Mouse (Mus musculus): ENCODE measurements around the gene Zmiz1.

Gene Zmiz1

DNA sequence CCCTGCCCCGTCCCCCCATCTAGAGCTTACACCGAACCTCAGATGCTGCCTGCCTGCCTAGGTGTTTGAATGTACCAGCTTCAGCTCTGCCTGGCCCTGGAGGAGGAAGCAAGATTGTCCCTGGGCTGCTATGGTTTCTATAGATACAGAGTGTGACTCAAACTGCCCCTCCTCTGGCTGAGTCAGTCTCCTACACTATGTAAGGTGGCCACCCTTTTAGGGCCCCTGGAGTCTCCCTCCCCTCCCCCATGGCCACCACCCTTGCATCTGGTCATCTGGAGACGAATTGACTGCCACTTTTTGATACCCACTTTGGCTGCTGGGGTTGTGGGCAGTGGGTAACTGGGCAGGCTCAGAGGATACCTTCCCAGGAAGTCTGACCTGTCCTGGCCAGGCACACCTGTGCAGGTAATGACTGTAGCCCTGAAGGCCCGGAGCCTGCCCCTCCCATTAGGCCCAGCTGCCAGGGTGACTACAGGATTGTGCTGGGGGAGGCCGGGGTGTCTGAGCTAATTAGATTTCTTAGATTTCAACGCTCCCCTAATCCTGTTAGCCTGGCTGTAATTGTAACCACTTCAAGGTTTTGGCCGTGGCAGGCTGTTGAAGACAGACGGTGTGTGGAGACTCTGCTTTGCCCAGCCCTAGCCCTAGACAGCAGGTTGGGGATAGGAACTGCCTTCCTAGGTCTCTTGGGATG lies 5.8 kb downstream of the Zmiz1 start:
- no peaks in the 10 kb centered on the region for H3K36me3 ChIP-seq (ENCODE audit: insufficient read depth, low read length)
- H3K9me3 ChIP-seq (ENCODE audit: low read length), result no peaks in the 10 kb centered on the region
- TF ChIP-seq NANOG (IDR thresholded peaks at IDR 0.05; ENCODE audit: borderline replicate concordance, low read length) (no peak), POU5F1 (IDR thresholded peaks at IDR 0.05; ENCODE audit: borderline replicate concordance, low read length) (no peak), CTCF (conservative IDR thresholded peaks at IDR 0.05; ENCODE audit: low read length) (no peak)
- peaks cover 20% of the 10 kb centered on the region for H3K4me1 ChIP-seq (replicated peaks; ENCODE audit: low read depth, low read length)
- peaks cover 85% of the 10 kb centered on the region for H3K27me3 ChIP-seq (ENCODE audit: insufficient read depth, low read length)
- no peak overlapping the region for H3K4me3 ChIP-seq (replicated peaks; ENCODE audit: low read length)

DNA sequence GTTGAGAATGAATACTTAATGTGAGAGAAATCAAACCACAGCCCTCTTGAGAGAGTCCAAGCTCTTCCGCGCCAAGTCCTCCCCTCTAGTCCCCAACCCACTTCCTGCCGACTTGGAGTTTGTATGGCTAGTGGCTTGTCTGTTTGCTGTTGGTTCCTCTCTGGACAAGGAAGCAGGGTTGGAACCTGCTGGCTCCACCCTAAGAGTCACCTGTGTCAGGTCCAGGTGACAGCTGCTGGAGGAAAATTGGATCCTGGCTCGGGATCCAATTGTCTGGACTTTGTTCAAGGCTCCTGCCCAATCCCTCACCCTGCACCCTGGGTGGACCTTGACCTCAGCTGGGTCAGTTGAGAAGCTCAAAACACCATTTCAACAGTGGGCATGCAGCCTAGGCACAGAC lies 7.4 kb downstream of the Zmiz1 start:
- Histone ChIP-seq H3K9me3 (ENCODE audit: low read length) (no peaks in the 10 kb centered on the region), H3K4me1 (replicated peaks; ENCODE audit: low read depth, low read length) (peaks cover 11% of the 10 kb centered on the region), H3K36me3 (ENCODE audit: insufficient read depth, low read length) (no peaks in the 10 kb centered on the region), H3K4me3 (replicated peaks; ENCODE audit: low read length) (no peak overlapping the region), H3K27me3 (ENCODE audit: insufficient read depth, low read length) (peaks cover 81% of the 10 kb centered on the region)
- TF ChIP-seq CTCF (conservative IDR thresholded peaks at IDR 0.05; ENCODE audit: low read length) (no peak), NANOG (IDR thresholded peaks at IDR 0.05; ENCODE audit: borderline replicate concordance, low read length) (no peak), POU5F1 (IDR thresholded peaks at IDR 0.05; ENCODE audit: borderline replicate concordance, low read length) (no peak)

DNA sequence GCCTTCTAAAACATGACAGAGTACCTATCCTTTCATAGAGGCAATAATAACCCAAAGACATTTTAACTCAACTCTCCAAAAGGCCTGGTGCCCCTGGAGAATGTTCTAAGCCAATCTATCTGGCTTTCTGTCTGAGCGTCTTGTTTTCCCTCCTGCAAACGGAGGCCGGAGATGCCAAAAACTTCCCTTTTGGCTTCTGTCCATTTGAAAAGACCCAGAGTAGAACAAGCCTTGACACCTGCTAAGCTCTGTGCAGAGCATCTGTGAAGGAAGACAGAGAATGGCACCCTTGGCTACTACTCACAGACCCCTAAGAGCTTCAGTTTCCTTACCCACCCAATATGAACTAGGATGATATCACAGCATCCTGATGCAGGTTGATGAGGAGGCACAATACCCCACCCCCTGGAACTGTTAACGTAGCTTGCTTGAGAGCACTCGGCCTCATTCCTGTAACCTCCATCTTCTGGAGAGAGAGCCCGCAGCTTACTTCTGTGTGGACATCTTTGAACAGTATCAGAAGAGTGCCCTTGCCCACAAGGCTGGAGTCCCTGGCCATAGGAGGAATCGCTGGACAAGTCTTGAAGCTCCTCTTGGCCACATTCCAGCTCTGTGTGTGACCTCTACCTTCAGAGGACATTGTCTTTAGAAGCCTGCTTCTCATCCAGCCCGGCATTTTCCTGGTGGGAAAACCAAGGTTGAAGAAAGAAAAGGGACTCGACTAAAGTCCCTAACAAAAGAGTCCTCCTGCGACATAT lies 9.1 kb downstream of the Zmiz1 start:
- H3K36me3 ChIP-seq (ENCODE audit: insufficient read depth, low read length), result no peaks in the 10 kb centered on the region
- no peak for TF ChIP-seq POU5F1 (IDR thresholded peaks at IDR 0.05; ENCODE audit: borderline replicate concordance, low read length)
- TF ChIP-seq NANOG (IDR thresholded peaks at IDR 0.05; ENCODE audit: borderline replicate concordance, low read length), result no peak
- TF ChIP-seq CTCF (conservative IDR thresholded peaks at IDR 0.05; ENCODE audit: low read length), result no peak
- H3K27me3 ChIP-seq (ENCODE audit: insufficient read depth, low read length), result peaks cover 64% of the 10 kb centered on the region
- H3K9me3 ChIP-seq (ENCODE audit: low read length), result no peaks in the 10 kb centered on the region
- H3K4me3 ChIP-seq (replicated peaks; ENCODE audit: low read length), result no peak overlapping the region
- peaks cover 12% of the 10 kb centered on the region for H3K4me1 ChIP-seq (replicated peaks; ENCODE audit: low read depth, low read length)

DNA sequence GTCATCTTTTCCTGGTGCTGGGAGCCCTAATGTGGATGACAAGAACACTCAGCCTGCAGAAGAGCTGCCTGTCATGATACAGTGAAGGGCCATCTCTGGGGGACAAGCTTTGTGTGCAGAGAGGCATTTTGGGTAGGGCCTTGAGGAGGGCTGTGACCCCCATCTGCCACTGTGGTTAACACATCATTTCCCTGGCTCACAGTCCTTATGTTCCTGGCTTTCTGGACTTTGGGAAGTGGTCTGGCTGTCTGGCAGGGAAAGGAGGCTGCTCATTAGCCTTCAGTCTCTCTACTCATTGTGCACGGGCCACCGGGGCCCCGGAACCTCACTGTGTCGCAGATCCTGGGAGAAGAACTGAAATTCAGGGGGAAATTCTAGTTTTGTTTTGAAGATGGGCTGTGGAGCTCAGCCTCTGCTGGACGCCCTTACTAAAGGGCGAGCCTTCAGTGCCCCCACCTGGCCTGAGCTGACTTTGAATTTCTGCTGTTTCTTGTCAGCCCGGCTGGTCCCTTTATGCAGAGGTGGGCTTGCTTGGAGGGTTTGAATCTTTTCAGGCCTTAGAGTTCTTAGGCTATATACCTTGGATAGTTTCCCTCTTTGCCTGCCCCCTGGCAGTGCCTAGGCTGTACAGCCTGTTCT lies 10.0 kb downstream of the Zmiz1 start:
- peaks cover 18% of the 10 kb centered on the region for H3K4me1 ChIP-seq (replicated peaks; ENCODE audit: low read depth, low read length)
- no peaks in the 10 kb centered on the region for H3K9me3 ChIP-seq (ENCODE audit: low read length)
- H3K4me3 ChIP-seq (replicated peaks; ENCODE audit: low read length), result no peak overlapping the region
- H3K27me3 ChIP-seq (ENCODE audit: insufficient read depth, low read length), result peaks cover 54% of the 10 kb centered on the region
- no peaks in the 10 kb centered on the region for H3K36me3 ChIP-seq (ENCODE audit: insufficient read depth, low read length)
- TF ChIP-seq NANOG (IDR thresholded peaks at IDR 0.05; ENCODE audit: borderline replicate concordance, low read length) (no peak), CTCF (conservative IDR thresholded peaks at IDR 0.05; ENCODE audit: low read length) (no peak), POU5F1 (IDR thresholded peaks at IDR 0.05; ENCODE audit: borderline replicate concordance, low read length) (no peak)

DNA sequence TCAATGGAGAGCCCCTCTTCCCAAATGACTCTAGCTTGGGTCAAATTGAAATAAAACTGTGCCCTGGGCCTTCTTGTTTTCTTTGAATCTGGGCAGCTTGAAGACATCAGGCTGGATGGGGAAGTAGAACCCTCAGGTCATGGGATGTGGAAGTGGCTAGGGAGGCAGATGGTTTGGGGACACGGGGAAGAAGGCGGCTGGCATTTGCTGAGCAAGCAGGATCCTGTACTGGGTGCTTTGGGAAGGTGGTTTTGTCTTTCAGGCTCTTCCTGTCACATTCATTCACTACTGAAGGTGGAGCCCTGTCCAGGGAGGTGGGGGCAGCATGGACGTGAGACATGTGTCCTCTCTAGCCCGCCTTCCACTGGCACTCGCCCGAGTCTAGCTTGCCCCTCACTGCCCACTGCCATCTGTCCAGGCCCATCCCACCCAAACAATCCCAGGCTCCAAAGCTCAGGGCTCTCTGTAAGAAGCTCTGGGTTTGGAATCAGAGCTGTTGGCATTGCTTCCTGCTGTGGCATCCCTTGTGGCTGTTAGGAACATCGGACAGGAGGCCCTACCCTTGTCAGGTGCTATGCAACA lies 11.3 kb downstream of the Zmiz1 start:
- Histone ChIP-seq H3K9me3 (ENCODE audit: low read length) (no peaks in the 10 kb centered on the region), H3K4me1 (replicated peaks; ENCODE audit: low read depth, low read length) (peaks cover 18% of the 10 kb centered on the region), H3K36me3 (ENCODE audit: insufficient read depth, low read length) (no peaks in the 10 kb centered on the region), H3K27me3 (ENCODE audit: insufficient read depth, low read length) (peaks cover 41% of the 10 kb centered on the region), H3K4me3 (replicated peaks; ENCODE audit: low read length) (no peak overlapping the region)
- no peak for TF ChIP-seq NANOG (IDR thresholded peaks at IDR 0.05; ENCODE audit: borderline replicate concordance, low read length)
- no peak for TF ChIP-seq POU5F1 (IDR thresholded peaks at IDR 0.05; ENCODE audit: borderline replicate concordance, low read length)
- no peak for TF ChIP-seq CTCF (conservative IDR thresholded peaks at IDR 0.05; ENCODE audit: low read length)

DNA sequence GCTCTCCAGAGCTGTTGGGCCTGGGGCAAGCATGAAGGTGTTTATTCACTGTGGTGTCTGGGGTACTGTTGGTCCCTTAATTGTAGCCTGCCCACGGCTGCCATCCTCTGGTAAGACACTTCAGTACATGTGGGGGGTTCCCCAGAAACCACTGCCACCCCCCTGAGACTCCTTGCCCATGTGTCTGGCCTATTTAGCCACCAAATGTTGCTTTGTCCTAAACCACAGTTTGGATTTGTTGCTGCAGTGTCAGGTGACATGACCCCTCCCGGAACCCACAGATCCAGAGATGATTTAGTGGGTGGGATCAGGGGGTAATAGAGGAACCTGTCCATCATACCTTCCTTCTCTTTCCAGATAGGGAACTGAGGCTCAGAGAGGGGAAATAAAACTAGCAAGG lies 12.1 kb downstream of the Zmiz1 start:
- Histone ChIP-seq H3K9me3 (ENCODE audit: low read length) (no peaks in the 10 kb centered on the region), H3K4me3 (replicated peaks; ENCODE audit: low read length) (no peak overlapping the region), H3K27me3 (ENCODE audit: insufficient read depth, low read length) (peaks cover 34% of the 10 kb centered on the region), H3K36me3 (ENCODE audit: insufficient read depth, low read length) (no peaks in the 10 kb centered on the region), H3K4me1 (replicated peaks; ENCODE audit: low read depth, low read length) (peaks cover 22% of the 10 kb centered on the region)
- TF ChIP-seq POU5F1 (IDR thresholded peaks at IDR 0.05; ENCODE audit: borderline replicate concordance, low read length), result no peak

DNA sequence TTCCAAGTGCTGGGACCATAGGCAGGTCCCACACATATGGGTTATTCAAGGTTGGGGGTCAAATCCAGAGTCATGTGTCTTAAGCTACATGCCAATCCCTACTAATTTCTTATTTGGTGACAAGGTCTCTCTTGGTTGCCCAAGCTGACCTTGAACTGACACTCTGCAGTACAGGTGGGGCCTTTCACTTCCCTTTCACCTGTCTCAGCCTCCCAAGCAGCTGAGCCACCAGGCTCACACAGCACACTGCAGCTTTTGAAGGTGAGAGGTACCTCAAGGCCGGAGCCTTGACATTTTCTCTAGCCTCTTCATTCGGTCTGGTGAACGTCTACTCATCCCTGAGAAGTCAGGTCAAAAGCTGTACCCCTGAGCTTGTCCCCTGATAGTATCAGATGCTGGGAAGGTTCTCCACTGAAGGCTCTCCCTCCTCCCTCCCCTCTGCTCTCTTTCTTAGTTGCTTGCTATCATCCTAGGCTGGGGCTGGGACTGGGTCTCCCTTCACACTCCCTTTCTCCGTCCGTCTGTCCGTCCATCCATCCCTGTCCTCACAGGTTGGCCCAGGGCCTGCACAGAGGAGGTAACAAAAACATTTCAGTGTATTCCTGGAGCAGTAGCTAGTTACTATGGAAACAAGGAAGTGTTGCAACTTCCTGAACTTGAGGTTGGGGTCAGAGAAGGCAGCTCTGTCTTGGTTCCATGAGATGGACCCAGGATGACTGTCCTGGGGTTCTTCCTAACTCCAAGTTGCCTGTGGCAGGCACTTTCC lies 13.3 kb downstream of the Zmiz1 start:
- H3K36me3 ChIP-seq (ENCODE audit: insufficient read depth, low read length), result no peaks in the 10 kb centered on the region
- peaks cover 34% of the 10 kb centered on the region for H3K27me3 ChIP-seq (ENCODE audit: insufficient read depth, low read length)
- TF ChIP-seq POU5F1 (IDR thresholded peaks at IDR 0.05; ENCODE audit: borderline replicate concordance, low read length) (no peak), NANOG (IDR thresholded peaks at IDR 0.05; ENCODE audit: borderline replicate concordance, low read length) (no peak), CTCF (conservative IDR thresholded peaks at IDR 0.05; ENCODE audit: low read length) (no peak)
- no peaks in the 10 kb centered on the region for H3K9me3 ChIP-seq (ENCODE audit: low read length)
- peaks cover 35% of the 10 kb centered on the region for H3K4me1 ChIP-seq (replicated peaks; ENCODE audit: low read depth, low read length)
- H3K4me3 ChIP-seq (replicated peaks; ENCODE audit: low read length), result no peak overlapping the region
